Mouse (Mus musculus) erythroblast, adult 5-6 weeks (primary cell): ENCODE results near the gene Slc30a3. TPM values are rescaled to one million over a fixed set of nuclear protein-coding genes. Genes with fewer than 3 reads are reported as not detected.
A peak's percentile ranks its signal among the peaks of the same experiment; 100 is the strongest.
"Not testable (repeated sequence)": the region's sequence is repeated elsewhere in the genome, so short reads cannot be mapped to it uniquely, and the experiment has no call there.

Experiments used
- ATAC-seq: replicated peaks from 2 replicates; pipeline ENCODE4 v1.8.0; 2016; ENCODE audit warnings: moderate number of reproducible peaks, mild to moderate bottlenecking, moderate TSS enrichment, inconsistent platforms; ENCODE audit not compliant: poor library complexity, low FRiP score, severe bottlenecking
- total RNA-seq, 2 experiments: library from RNA; stranded (forward) in 1 of 2; stranded (reverse) in 1 of 2; fragments of 150-400 nt in 1 of 2; fragments of 200-764, 138-1000 nt in 1 of 2; gene quantifications; 2 replicates each; pipeline versions ENCODE4 v1.2.3 to v1.2.4; 2015 to 2017; ENCODE audit warnings: low replicate concordance in 2 of 2

Slc30a3 gene
- total RNA-seq, 2 experiments from 2014 or later: not detected

DNA sequence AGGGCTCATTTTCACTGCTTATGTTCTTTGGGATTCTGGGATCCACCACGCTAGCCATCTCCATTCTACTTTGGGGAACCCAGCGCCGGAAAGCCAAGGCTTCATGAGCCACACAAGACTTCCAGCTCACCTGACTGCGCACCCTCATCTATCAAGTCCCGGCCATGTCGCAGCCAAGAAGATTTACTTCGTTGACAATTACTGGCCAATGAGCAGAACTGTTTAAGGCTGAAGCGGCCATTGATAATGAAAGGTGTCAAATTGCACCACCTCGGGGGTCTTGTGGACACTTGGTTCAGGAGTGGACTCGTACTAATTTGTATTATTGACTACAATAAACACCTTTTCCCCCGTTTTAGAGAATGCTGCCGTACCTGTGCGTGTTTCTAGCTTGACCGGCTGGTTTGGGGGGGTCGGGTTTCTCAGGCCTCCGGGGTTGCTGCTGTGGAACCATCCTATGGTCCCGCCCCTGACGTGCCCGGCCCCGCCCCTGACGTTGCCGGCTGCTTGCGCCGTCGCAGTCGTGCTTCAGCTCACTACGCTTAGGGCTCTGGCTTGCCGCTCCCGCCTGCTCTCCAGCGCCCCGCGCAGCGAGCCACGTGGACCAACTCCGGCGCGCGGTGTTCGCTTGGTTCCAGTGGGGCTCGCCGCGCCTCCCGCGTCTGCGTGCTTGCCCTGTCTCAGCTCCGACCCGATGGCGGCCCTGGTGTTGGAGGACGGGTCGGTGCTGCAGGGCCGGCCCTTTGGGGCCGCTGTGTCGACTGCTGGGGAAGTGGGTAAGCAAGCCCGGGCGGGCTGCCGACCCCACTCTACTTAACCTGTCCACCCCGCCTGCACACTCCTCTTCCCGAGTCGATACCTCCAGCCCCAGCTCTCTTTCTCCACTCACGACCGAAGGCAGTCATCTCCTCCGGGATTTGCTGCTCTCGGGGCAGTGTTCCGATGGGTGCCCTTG, 53.5 kb downstream of the Slc30a3 start, which contains the start of gene Cad:
TSS of gene Cad (plus strand) at position 520 of the 955 bp plus-strand sequence.
- peak; percentile 98 for ATAC-seq

DNA sequence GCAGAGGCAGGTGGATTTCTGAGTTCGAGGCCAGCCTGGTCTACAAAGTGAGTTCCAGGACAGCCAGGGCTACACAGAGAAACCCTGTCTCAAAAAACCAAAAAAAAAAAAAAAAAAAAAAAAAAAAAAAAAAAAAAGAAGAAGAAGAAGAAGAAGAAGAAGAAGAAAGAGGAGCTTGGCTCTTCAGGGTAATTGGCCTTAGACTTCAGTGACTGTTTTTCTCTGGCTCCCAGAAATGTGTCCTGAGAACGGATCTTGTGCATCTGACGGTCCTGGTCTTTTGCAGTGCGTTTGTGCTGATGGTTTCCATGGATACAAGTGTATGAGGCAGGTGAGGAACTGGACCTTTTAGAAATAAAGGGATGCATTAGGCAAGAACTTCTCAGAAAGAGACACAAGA, 54.3 kb downstream of the Slc30a3 start:
- ATAC-seq: not testable (repeated sequence)

DNA sequence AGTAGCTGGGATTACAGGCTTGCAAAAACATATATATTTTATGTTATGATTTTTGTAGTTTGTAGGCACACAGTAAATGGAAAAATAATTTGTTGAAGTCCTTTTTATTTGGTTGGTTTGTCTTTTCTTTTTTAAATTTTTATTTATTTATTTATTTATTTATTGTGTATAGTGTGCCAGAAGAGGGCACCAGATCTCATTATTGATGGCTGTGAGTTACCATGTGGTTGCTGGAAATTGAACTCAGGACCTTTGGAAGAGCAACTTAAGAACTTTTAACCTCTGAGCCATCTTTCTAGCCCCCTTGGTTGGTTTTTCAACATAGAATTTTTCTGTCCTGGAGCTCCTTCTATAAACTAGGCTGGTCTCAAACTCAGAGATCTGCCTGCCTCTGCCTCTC, 57.6 kb downstream of the Slc30a3 start:
- no peak for ATAC-seq

DNA sequence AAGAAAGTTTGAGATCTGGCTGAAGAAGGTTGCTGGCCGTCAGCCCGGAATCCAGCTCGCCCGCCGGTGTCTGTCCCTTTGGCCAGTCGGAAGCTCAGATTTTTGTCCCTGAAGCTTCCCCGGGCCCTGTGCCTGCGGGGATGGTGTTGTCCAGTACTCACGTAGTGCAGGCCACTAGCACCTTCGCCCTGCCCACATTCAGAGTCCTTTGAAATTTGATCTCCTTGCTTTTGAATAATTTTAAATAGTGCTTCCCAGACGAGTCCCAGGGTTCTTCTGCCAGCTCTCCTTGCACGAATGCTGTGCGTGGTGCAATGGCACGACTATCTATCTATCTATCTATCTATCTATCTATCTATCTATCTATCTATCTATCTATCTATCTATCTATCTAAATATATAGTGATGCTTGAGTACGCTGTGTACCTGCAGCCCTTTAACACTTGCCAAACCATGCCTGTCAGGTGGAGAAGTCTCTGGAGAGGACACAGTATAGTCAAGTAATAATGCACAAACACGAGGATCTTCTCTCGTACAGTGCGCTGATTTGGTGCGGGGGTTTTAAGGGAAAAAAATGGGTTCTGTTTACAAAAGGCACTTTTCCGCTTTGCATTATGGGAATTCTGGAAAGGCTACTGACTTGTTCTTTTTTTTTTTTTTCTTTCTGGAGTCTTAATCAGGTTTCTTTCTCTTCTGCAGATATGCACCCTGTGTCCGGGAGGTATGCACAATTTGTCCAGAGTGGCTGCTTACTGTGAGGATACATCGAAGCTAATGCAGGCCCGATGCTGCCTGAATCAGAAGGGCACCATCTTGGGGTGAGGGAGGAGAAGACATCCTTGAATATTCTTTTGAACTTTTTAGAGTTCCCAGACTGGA, 59.0 kb downstream of the Slc30a3 start, which contains the start of gene Slc5a6:
TSS of gene Slc5a6 (minus strand) at position 162 of the 879 bp plus-strand sequence.
- ATAC-seq: peak; percentile 61

DNA sequence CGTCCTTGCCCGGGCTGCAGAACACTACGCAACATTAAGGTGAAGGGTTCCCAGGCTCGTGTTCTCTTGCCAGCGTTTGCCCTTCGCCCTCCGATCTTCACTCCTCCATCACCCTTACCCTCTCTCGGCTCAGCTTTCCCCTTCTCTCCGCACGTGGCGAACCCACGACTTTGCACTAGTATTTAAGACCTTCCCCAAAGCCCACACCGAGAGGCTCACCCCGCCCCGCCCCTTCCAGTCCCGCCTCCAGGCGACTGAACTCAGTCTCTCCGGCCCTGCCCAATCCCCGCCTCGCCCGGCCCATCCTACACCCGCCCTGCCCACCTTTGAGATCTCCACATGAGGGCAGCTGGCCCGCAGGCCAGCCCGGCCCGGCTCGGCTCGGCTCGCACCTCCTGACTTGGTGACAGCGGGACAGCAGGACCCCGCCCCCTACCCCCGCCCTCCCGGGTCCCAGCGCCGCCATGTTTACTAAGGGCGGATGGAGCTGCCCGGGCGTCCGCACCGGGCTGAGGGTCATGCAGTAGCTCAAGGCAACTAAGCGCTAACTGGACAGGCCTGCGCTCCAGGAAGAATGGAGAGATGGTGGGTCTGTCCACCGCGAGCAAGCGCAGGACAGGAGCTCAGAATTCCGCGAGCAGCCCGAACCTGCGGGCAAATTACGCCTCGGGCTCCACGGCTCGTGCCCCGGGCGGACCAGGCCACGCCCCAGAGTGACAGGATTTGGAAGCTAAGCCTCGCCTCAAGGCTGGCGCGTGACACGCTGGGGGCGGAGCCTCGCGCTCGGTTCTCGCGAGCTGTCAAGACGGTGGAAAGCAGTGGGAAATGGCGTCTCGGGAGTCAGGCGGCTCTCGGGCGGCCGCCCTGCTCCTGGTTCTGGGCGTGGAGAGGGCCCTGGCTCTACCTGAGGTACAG, 59.9 kb downstream of the Slc30a3 start, which contains the start of gene Atraid:
TSS of gene Atraid (plus strand) at position 465 of the 915 bp plus-strand sequence.
- ATAC-seq: peak; percentile 90

DNA sequence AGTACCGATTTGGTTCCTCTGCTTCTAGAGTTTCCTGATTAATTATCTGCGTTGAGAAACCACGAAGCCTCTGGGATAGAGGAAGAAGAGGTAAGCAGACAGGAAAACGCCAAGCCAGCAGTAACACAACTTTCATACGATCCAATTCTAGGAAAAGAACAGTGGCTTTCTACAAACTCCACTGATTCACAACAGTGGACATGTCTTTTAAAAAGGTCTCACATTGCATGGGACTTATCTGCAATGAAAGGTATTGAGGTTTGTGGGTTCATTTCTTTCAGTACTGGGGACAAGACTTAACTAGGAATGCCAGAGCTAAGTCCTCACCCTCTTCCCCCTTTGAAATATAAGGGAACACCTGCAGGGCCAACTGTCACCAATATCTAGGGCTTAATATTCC, 61.0 kb downstream of the Slc30a3 start:
- no peak for ATAC-seq

DNA sequence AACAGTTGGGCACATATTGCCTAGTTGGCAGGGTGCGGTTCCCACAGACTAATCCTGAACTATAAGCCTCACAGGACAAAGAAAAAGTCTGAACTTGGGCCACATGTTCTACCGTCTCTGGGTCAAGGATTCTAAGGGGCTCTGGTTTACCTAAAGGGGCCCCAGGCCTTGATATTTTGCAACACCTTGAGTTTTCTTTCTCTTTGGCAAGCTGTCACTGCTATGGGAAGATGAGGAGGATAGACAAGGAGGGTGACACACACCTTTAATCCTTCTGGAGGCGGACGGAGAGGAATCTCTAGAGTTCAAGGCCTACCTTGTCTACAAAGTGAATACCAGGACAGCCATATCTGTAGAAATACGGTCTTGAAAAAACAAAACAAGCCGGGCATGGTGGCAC, 61.6 kb downstream of the Slc30a3 start:
- ATAC-seq: no peak

DNA sequence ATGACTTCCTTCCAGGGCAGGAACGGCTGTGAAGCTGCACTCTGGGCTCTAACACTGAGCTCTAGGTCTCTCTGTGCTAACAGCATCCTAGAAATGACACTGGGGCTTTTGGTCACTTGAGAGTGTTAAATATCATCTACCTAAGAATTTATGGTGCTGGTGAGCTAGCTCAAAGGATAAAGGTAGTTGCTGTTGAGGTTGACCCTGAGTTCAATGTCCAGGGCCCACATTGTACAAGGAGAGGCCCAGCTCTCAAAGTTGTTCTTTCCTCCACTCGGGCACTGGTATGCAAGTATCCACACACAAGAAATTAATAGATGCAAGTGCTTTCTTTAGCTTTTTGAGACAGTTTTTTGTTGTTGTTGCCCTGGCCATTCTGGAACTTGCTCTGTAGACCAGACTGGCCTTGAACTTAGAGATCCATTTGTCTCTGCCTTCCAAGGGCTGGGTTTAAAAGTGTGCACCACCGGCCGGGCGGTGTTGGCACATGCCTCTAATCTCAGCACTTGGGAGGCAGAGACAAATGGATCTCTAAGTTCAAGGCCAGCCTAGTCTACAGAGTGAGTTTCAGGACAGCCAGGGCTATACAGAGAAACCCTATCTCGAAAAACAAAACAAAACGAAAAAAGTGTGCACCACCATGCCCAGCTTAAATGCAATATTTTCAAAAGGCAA, 69.7 kb downstream of the Slc30a3 start:
- ATAC-seq: no peak

DNA sequence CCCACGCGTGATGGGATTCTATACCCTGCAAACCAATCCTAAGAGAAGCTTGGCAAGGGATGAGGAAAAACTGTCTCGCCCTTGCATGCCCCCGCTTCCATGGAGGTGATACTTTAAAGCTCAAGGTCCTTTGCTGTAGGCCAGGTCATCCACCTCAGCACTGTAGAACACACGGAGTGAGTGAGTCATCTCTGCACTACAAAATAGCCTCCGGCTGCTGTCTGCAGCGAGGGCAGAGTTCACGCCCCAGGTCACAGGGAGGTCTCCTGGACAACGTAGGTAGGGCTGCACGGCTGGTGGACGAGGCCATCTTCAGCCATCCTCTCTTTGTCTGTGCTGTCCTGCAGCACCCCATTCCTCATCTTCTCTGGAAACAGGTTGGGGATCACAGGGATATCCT, 71.5 kb downstream of the Slc30a3 start:
- not testable (repeated sequence) for ATAC-seq

Other genes starting within 250 kb of the Slc30a3 start
- gene Tmem214, start 240.2 kb downstream of the Slc30a3 start, total RNA-seq (2015; ENCODE audit: low replicate concordance): 6.5 and 9.6 TPM in 2 replicates
- 4.7 and 7.0 TPM in 2 replicates for gene Tmem214, start 240.2 kb downstream of the Slc30a3 start, total RNA-seq (2017; ENCODE audit: low replicate concordance)
- 4.8 TPM in 1 of 2 replicates, not detected in the other for gene Agbl5, start 219.5 kb downstream of the Slc30a3 start, total RNA-seq (2015; ENCODE audit: low replicate concordance)
- gene Agbl5, start 219.5 kb downstream of the Slc30a3 start, total RNA-seq (2017; ENCODE audit: low replicate concordance): 1.9 and 2.0 TPM in 2 replicates
- gene Ost4, start 200.4 kb downstream of the Slc30a3 start, total RNA-seq (2015; ENCODE audit: low replicate concordance): 167 and 176 TPM in 2 replicates
- gene Ost4, start 200.4 kb downstream of the Slc30a3 start, total RNA-seq (2017; ENCODE audit: low replicate concordance): 63.0 and 140 TPM in 2 replicates
- gene Emilin1, start 194.8 kb downstream of the Slc30a3 start, total RNA-seq (2015; ENCODE audit: low replicate concordance): 16.9 and 28.8 TPM in 2 replicates
- 6.5 and 8.1 TPM in 2 replicates for gene Emilin1, start 194.8 kb downstream of the Slc30a3 start, total RNA-seq (2017; ENCODE audit: low replicate concordance)
- gene Khk, start 186.8 kb downstream of the Slc30a3 start, total RNA-seq (2015; ENCODE audit: low replicate concordance): 8.1 and 14.4 TPM in 2 replicates
- gene Khk, start 186.8 kb downstream of the Slc30a3 start, total RNA-seq (2017; ENCODE audit: low replicate concordance): 9.2 and 12.4 TPM in 2 replicates
- not detected in 2 replicates for gene Cgref1, start 162.6 kb downstream of the Slc30a3 start, total RNA-seq (2015; ENCODE audit: low replicate concordance)
- not detected in 2 replicates for gene Cgref1, start 162.6 kb downstream of the Slc30a3 start, total RNA-seq (2017; ENCODE audit: low replicate concordance)
- 12.7 and 21.9 TPM in 2 replicates for gene Preb, start 147.9 kb downstream of the Slc30a3 start, total RNA-seq (2015; ENCODE audit: low replicate concordance)
- gene Preb, start 147.9 kb downstream of the Slc30a3 start, total RNA-seq (2017; ENCODE audit: low replicate concordance): 10.6 and 27.0 TPM in 2 replicates
- gene Tcf23, start 139.6 kb downstream of the Slc30a3 start, total RNA-seq (2015; ENCODE audit: low replicate concordance): not detected in 2 replicates
- not detected in 2 replicates for gene Tcf23, start 139.6 kb downstream of the Slc30a3 start, total RNA-seq (2017; ENCODE audit: low replicate concordance)
- gene Atraid, start 59.9 kb downstream of the Slc30a3 start, total RNA-seq (2015; ENCODE audit: low replicate concordance): 21.3 and 40.5 TPM in 2 replicates
- 22.3 and 26.8 TPM in 2 replicates for gene Atraid, start 59.9 kb downstream of the Slc30a3 start, total RNA-seq (2017; ENCODE audit: low replicate concordance)
- gene Slc5a6, start 59.3 kb downstream of the Slc30a3 start, total RNA-seq (2015; ENCODE audit: low replicate concordance): 0.42 TPM in 1 of 2 replicates, not detected in the other
- gene Slc5a6, start 59.3 kb downstream of the Slc30a3 start, total RNA-seq (2017; ENCODE audit: low replicate concordance): 0.98 TPM in 1 of 2 replicates, not detected in the other
- gene Cad, start 53.5 kb downstream of the Slc30a3 start, total RNA-seq (2015; ENCODE audit: low replicate concordance): 6.5 and 16.3 TPM in 2 replicates
- gene Cad, start 53.5 kb downstream of the Slc30a3 start, total RNA-seq (2017; ENCODE audit: low replicate concordance): 6.7 and 10.6 TPM in 2 replicates
- gene Dnajc5g, start 2.0 kb downstream of the Slc30a3 start, total RNA-seq (2015; ENCODE audit: low replicate concordance): not detected in 2 replicates
- 0.70 TPM in 1 of 2 replicates, not detected in the other for gene Dnajc5g, start 2.0 kb downstream of the Slc30a3 start, total RNA-seq (2017; ENCODE audit: low replicate concordance)
- gene Trim54, start 8.5 kb upstream of the Slc30a3 start, total RNA-seq (2015; ENCODE audit: low replicate concordance): not detected in 2 replicates
- not detected in 2 replicates for gene Trim54, start 8.5 kb upstream of the Slc30a3 start, total RNA-seq (2017; ENCODE audit: low replicate concordance)
- gene Ucn, start 30.6 kb upstream of the Slc30a3 start, total RNA-seq (2015; ENCODE audit: low replicate concordance): not detected in 2 replicates
- gene Ucn, start 30.6 kb upstream of the Slc30a3 start, total RNA-seq (2017; ENCODE audit: low replicate concordance): not detected in 2 replicates
- 9.4 and 11.1 TPM in 2 replicates for gene Mpv17, start 46.0 kb upstream of the Slc30a3 start, total RNA-seq (2015; ENCODE audit: low replicate concordance)
- 10.7 and 12.7 TPM in 2 replicates for gene Mpv17, start 46.0 kb upstream of the Slc30a3 start, total RNA-seq (2017; ENCODE audit: low replicate concordance)
- gene Gm29609, start 71.7 kb upstream of the Slc30a3 start, total RNA-seq (2015; ENCODE audit: low replicate concordance): not detected in 2 replicates
- not detected in 2 replicates for gene Gm29609, start 71.7 kb upstream of the Slc30a3 start, total RNA-seq (2017; ENCODE audit: low replicate concordance)
- gene Gtf3c2, start 71.9 kb upstream of the Slc30a3 start, total RNA-seq (2015; ENCODE audit: low replicate concordance): 29.7 and 32.5 TPM in 2 replicates
- gene Gtf3c2, start 71.9 kb upstream of the Slc30a3 start, total RNA-seq (2017; ENCODE audit: low replicate concordance): 24.8 and 30.7 TPM in 2 replicates
- 2.9 and 17.1 TPM in 2 replicates for gene Snx17, start 85.0 kb upstream of the Slc30a3 start, total RNA-seq (2015; ENCODE audit: low replicate concordance)
- 12.3 and 15.8 TPM in 2 replicates for gene Snx17, start 85.0 kb upstream of the Slc30a3 start, total RNA-seq (2017; ENCODE audit: low replicate concordance)
- gene Eif2b4, start 85.2 kb upstream of the Slc30a3 start, total RNA-seq (2015; ENCODE audit: low replicate concordance): 9.8 and 42.1 TPM in 2 replicates
- gene Eif2b4, start 85.2 kb upstream of the Slc30a3 start, total RNA-seq (2017; ENCODE audit: low replicate concordance): 13.5 and 18.7 TPM in 2 replicates
- 2.3 and 4.8 TPM in 2 replicates for gene Zfp513, start 94.1 kb upstream of the Slc30a3 start, total RNA-seq (2015; ENCODE audit: low replicate concordance)
- gene Zfp513, start 94.1 kb upstream of the Slc30a3 start, total RNA-seq (2017; ENCODE audit: low replicate concordance): 5.5 and 5.9 TPM in 2 replicates
- 35.4 and 46.4 TPM in 2 replicates for gene Ppm1g, start 112.5 kb upstream of the Slc30a3 start, total RNA-seq (2015; ENCODE audit: low replicate concordance)
- 67.5 and 132 TPM in 2 replicates for gene Ppm1g, start 112.5 kb upstream of the Slc30a3 start, total RNA-seq (2017; ENCODE audit: low replicate concordance)
- gene Nrbp1, start 132.6 kb upstream of the Slc30a3 start, total RNA-seq (2015; ENCODE audit: low replicate concordance): 20.1 and 31.5 TPM in 2 replicates
- gene Nrbp1, start 132.6 kb upstream of the Slc30a3 start, total RNA-seq (2017; ENCODE audit: low replicate concordance): 23.0 and 28.1 TPM in 2 replicates
- gene Gm9970, start 133.0 kb upstream of the Slc30a3 start, total RNA-seq (2015; ENCODE audit: low replicate concordance): not detected in 2 replicates
- gene Gm9970, start 133.0 kb upstream of the Slc30a3 start, total RNA-seq (2017; ENCODE audit: low replicate concordance): not detected in 2 replicates
- 1.5 TPM in 1 of 2 replicates, not detected in the other for gene Krtcap3, start 143.5 kb upstream of the Slc30a3 start, total RNA-seq (2015; ENCODE audit: low replicate concordance)
- gene Krtcap3, start 143.5 kb upstream of the Slc30a3 start, total RNA-seq (2017; ENCODE audit: low replicate concordance): 4.0 and 4.6 TPM in 2 replicates
- 0.58 and 3.1 TPM in 2 replicates for gene Ift172, start 182.9 kb upstream of the Slc30a3 start, total RNA-seq (2015; ENCODE audit: low replicate concordance)
- gene Ift172, start 182.9 kb upstream of the Slc30a3 start, total RNA-seq (2017; ENCODE audit: low replicate concordance): 5.6 and 7.9 TPM in 2 replicates
- not detected in 2 replicates for gene Fndc4, start 187.8 kb upstream of the Slc30a3 start, total RNA-seq (2015; ENCODE audit: low replicate concordance)
- 0.34 TPM in 1 of 2 replicates, not detected in the other for gene Fndc4, start 187.8 kb upstream of the Slc30a3 start, total RNA-seq (2017; ENCODE audit: low replicate concordance)
- gene Gckr, start 189.2 kb upstream of the Slc30a3 start, total RNA-seq (2015; ENCODE audit: low replicate concordance): not detected in 2 replicates
- not detected in 2 replicates for gene Gckr, start 189.2 kb upstream of the Slc30a3 start, total RNA-seq (2017; ENCODE audit: low replicate concordance)